In the genomic region with DNA sequence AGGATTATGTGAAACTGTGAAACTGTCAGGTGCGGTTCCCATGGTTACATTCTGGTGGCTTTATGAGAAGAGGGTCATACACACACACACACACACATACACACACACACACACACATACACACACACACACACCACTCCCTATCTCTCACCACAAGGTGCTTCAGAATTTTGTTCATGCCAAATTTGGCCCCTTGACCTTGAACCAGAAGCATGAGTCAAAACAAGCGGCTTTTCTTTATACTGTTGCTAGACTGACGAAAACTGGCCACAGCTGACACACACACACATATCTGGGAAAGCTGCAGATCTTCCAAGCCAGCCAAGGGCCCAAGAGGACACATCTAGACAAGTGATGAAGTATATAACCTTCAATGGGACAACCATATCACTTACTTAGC, we compare ENCODE assay signal across 26 mouse cellular contexts. TPM values are rescaled to one million over a fixed set of nuclear protein-coding genes. Genes with fewer than 3 reads are reported as not detected.
A peak's percentile ranks its signal among the peaks of the same experiment; 100 is the strongest.
DNase-seq lines count a peak whose midpoint lies in the region; ATAC-seq and TF ChIP-seq lines count a peak whose summit lies in the region.
"Had no signal": no experiment of that assay in that cellular context is flagged by ENCODE, and none has a peak within 500 bp of the region (broad histone marks: within the 10 kb centered on the region; RNA-seq: fewer than 3 reads in every experiment).

No protein-coding gene starts in this region.

- TF ChIP-seq CTCF in heart, postnatal 0 days (IDR thresholded peaks at IDR 0.05; ENCODE audit: low read depth): no peak

- H3K4me2 ChIP-seq in heart, postnatal 0 days (ENCODE audit: low read depth, low read length): no peak overlapping the region
- H3K4me2 ChIP-seq in myocyte (ENCODE audit: low read depth): peak overlapping the region; percentile 36
- H3K4me2 ChIP-seq: embryonic facial prominence, embryonic 12.5 days; forebrain, embryonic 12.5 days; heart, embryonic 11.5 days; heart, embryonic 15.5 days; hindbrain, embryonic 15.5 days had no signal

- no peak overlapping the region for H3K9ac ChIP-seq in heart, postnatal 0 days (replicated peaks; ENCODE audit: low read depth, low read length)
- H3K9ac ChIP-seq: embryonic facial prominence, embryonic 12.5 days; forebrain, embryonic 12.5 days; heart, embryonic 15.5 days; hindbrain, embryonic 15.5 days had no signal

- TF ChIP-seq EP300 in heart, postnatal 0 days (IDR thresholded peaks at IDR 0.05; ENCODE audit: low read depth): no peak

- H3K4me3 ChIP-seq in heart, postnatal 0 days (ENCODE audit: low read depth, low read length): no peak overlapping the region
- H3K4me3 ChIP-seq in myocyte: no peak overlapping the region
- H3K4me3 ChIP-seq: embryonic facial prominence, embryonic 12.5 days; forebrain, embryonic 12.5 days; heart, embryonic 15.5 days; hindbrain, embryonic 10.5 days; hindbrain, embryonic 15.5 days had no signal

- ATAC-seq in heart, postnatal 0 days (ENCODE audit: insufficient read depth, low read depth): no peak
- ATAC-seq: activated CD4-positive, CD25-positive, alpha-beta regulatory T cell, adult 4 months; forebrain, embryonic 16.5 days; Patski had no signal

- no peak overlapping the region for H3K27ac ChIP-seq in heart, postnatal 0 days (ENCODE audit: low read depth)
- H3K27ac ChIP-seq: embryonic facial prominence, embryonic 12.5 days; forebrain, embryonic 12.5 days; heart, embryonic 15.5 days; hindbrain, embryonic 10.5 days; hindbrain, embryonic 15.5 days had no signal

- H3K79me2 ChIP-seq in myocyte (ENCODE audit: control insufficient read depth, insufficient read depth): no peaks in the 10 kb centered on the region

- no peaks in the 10 kb centered on the region for H3K27me3 ChIP-seq in heart, postnatal 0 days (ENCODE audit: control insufficient read depth, insufficient read depth, low read length)
- no peaks in the 10 kb centered on the region for H3K27me3 ChIP-seq in myocyte (ENCODE audit: control insufficient read depth, insufficient read depth, insufficient read length)
- H3K27me3 ChIP-seq: embryonic facial prominence, embryonic 12.5 days; forebrain, embryonic 12.5 days; heart, embryonic 15.5 days; hindbrain, embryonic 15.5 days; Patski had no signal

- no peaks in the 10 kb centered on the region for H3K4me1 ChIP-seq in heart, postnatal 0 days (ENCODE audit: control insufficient read depth, insufficient read depth)
- H3K4me1 ChIP-seq: embryonic facial prominence, embryonic 12.5 days; hindbrain, embryonic 15.5 days had no signal

- peak; percentile 65 to 84 for DNase-seq in adrenal gland, adult (ENCODE audit: inconsistent age in 2 of 2, low spot score in 1 of 2)
- DNase-seq in adrenal gland, adult 18-20 months (ENCODE audit: low spot score in 2 of 2): no peak
- DNase-seq in heart, postnatal 0 days (ENCODE audit: low spot score): peak; percentile 17
- no peak for DNase-seq in heart, adult 9 months (ENCODE audit: low spot score in 2 of 2)
- DNase-seq in lung, postnatal 25 days (ENCODE audit: low spot score): peak; percentile 37
- DNase-seq in lung, postnatal 14 days: no peak
- DNase-seq: cerebellum, adult 11-12 months; cerebellum, adult 9-10 months; cerebellum, postnatal 25 days; gastrocnemius, postnatal 10 days; heart, adult 18-20 months had no signal

- WGBS in heart, postnatal 0 days: 49% methylated on average over 3 of the region's 3 CpGs

- no peak overlapping the region for H3ac ChIP-seq in myocyte (ENCODE audit: control insufficient read depth, insufficient read length)

- no peaks in the 10 kb centered on the region for H3K9me3 ChIP-seq in heart, postnatal 0 days (replicated peaks; ENCODE audit: control insufficient read depth, low read length)
- H3K9me3 ChIP-seq: embryonic facial prominence, embryonic 12.5 days; forebrain, embryonic 12.5 days; heart, embryonic 15.5 days; hindbrain, embryonic 10.5 days; hindbrain, embryonic 15.5 days had no signal

- H3K36me3 ChIP-seq in heart, postnatal 0 days (replicated peaks; ENCODE audit: control insufficient read depth, insufficient read depth, low read length): peaks cover 3% of the 10 kb centered on the region; the same call in 1 of the 2 replicates
- H3K36me3 ChIP-seq in myocyte (ENCODE audit: control insufficient read depth, insufficient read depth): no peaks in the 10 kb centered on the region
- H3K36me3 ChIP-seq: embryonic facial prominence, embryonic 12.5 days; forebrain, embryonic 12.5 days; heart, embryonic 15.5 days had no signal

- no peak for TF ChIP-seq POLR2A in myocyte (IDR thresholded peaks at IDR 0.05; ENCODE audit: insufficient read length, low read depth)

TF ChIP-seq in myocyte, 11 proteins besides CTCF, POLR2A, EP300 and RAD21:
- TF ChIP-seq TCF12 (IDR thresholded peaks at IDR 0.05; ENCODE audit: insufficient read depth, poor library complexity, severe bottlenecking) (no peak), MYOG (IDR thresholded peaks at IDR 0.05; ENCODE audit: control insufficient read depth in 1 of 3, insufficient read depth in 1 of 3, insufficient read length in 2 of 3, low read depth in 2 of 3) (no peak), MAX (IDR thresholded peaks at IDR 0.05; ENCODE audit: low read depth) (no peak), REST (IDR thresholded peaks at IDR 0.05; ENCODE audit: insufficient read depth, insufficient read length) (no peak), E2F4 (IDR thresholded peaks at IDR 0.05; ENCODE audit: insufficient read depth) (no peak), USF1 (IDR thresholded peaks at IDR 0.05; ENCODE audit: low read depth) (no peak), TCF3 (IDR thresholded peaks at IDR 0.05; ENCODE audit: insufficient read length, low read depth) (no peak), MYOD1 (IDR thresholded peaks at IDR 0.05; ENCODE audit: control insufficient read depth in 1 of 3, insufficient read length in 2 of 3, low read depth in 2 of 3) (no peak), SRF (IDR thresholded peaks at IDR 0.05; ENCODE audit: control insufficient read depth, insufficient read length, low read depth) (no peak), CEBPB (IDR thresholded peaks at IDR 0.05; ENCODE audit: insufficient read depth, poor library complexity, severe bottlenecking) (no peak), POLR2AphosphoS2 (IDR thresholded peaks at IDR 0.05; ENCODE audit: insufficient read length, low read depth) (no peak)

RNA-seq across cellular contexts. Expression of gene Slc35e2, which starts 5.4 kb away (rescaled TPM):
- 10 to 100 TPM; 28.6 to 35.7 TPM for total RNA-seq in adrenal gland, adult 18-20 months (2021)
- total RNA-seq in heart, postnatal 0 days (2014; rRNA removed; ENCODE audit: low replicate concordance): 11.8 and 14.4 TPM in 2 replicates
- 3.6 and 4.4 TPM in 2 replicates for polyA plus RNA-seq in heart, postnatal 0 days (2015; fragmentation: Nextera tagmentation; extraction: Ambion mirVana)
- polyA plus RNA-seq in myocyte (2012; fragmentation: generic; extraction: Trizol): 3.7 TPM

RNA-seq across cellular contexts. Expression of gene Cdk11b, which starts 28.9 kb away (rescaled TPM):
- total RNA-seq in adrenal gland, adult 18-20 months (2021): 10 to 100 TPM; 56.8 to 62.0 TPM
- 8.7 and 15.3 TPM in 2 replicates for total RNA-seq in heart, postnatal 0 days (2014; rRNA removed; ENCODE audit: low replicate concordance)
- 36.8 TPM in 2 replicates for polyA plus RNA-seq in heart, postnatal 0 days (2015; fragmentation: Nextera tagmentation; extraction: Ambion mirVana)
- polyA plus RNA-seq in myocyte (2012; fragmentation: generic; extraction: Trizol): 47.7 TPM

RNA-seq across cellular contexts. Expression of gene Nadk, which starts 33.6 kb away (rescaled TPM):
- total RNA-seq in adrenal gland, adult 18-20 months (2021): 100 to 1,000 TPM; 160 to 313 TPM
- 48.0 and 52.7 TPM in 2 replicates for total RNA-seq in heart, postnatal 0 days (2014; rRNA removed; ENCODE audit: low replicate concordance)
- polyA plus RNA-seq in heart, postnatal 0 days (2015; fragmentation: Nextera tagmentation; extraction: Ambion mirVana): 36.0 and 37.4 TPM in 2 replicates
- 83.0 TPM for polyA plus RNA-seq in myocyte (2012; fragmentation: generic; extraction: Trizol)

RNA-seq across cellular contexts. Expression of gene Gm10563, which starts 49.4 kb away (rescaled TPM):
- not detected for total RNA-seq in adrenal gland, adult 18-20 months (2021)
- total RNA-seq in heart, postnatal 0 days (2014; rRNA removed; ENCODE audit: low replicate concordance): not detected in 2 replicates
- polyA plus RNA-seq in heart, postnatal 0 days (2015; fragmentation: Nextera tagmentation; extraction: Ambion mirVana): not detected in 2 replicates
- polyA plus RNA-seq in myocyte (2012; fragmentation: generic; extraction: Trizol): not detected
- total RNA-seq: gastrocnemius, postnatal 10 days; gastrocnemius, postnatal 4 days; heart, adult 18-20 months; heart, postnatal 25 days had no signal
- polyA plus RNA-seq: activated CD4-positive, CD25-positive, alpha-beta regulatory T cell, adult 4 months; C2C12; cortical plate, adult 2 months; embryonic facial prominence, embryonic 12.5 days; forebrain, embryonic 12.5 days; forebrain, embryonic 16.5 days; frontal cortex, adult 2 months; heart, embryonic 11.5 days; heart, embryonic 15.5 days; hindbrain, embryonic 10.5 days; hindbrain, embryonic 15.5 days; Patski had no signal

RNA-seq across cellular contexts. Expression of gene Mmp23, which starts 57.4 kb away (rescaled TPM):
- 10 to 100 TPM in 1 of 2 experiments, 1 to 10 TPM in 1; 5.6 to 12.8 TPM for total RNA-seq in adrenal gland, adult 18-20 months (2021)
- total RNA-seq in heart, postnatal 0 days (2014; rRNA removed; ENCODE audit: low replicate concordance): 66.6 and 76.6 TPM in 2 replicates
- 49.8 and 49.9 TPM in 2 replicates for polyA plus RNA-seq in heart, postnatal 0 days (2015; fragmentation: Nextera tagmentation; extraction: Ambion mirVana)
- polyA plus RNA-seq in myocyte (2012; fragmentation: generic; extraction: Trizol): 1.8 TPM
- polyA plus RNA-seq: activated CD4-positive, CD25-positive, alpha-beta regulatory T cell, adult 4 months had no signal

Comparison
In these comparisons a context has a peak if more than half of its experiments do, and no peak if none do; other contexts are left out.
1. DNase-seq: peak in adrenal gland, adult (2 of 2), heart, postnatal 0 days (single experiment) and lung, postnatal 25 days (single experiment); none in adrenal gland, adult 18-20 months (0 of 2), heart, adult 9 months (0 of 2) and lung, postnatal 14 days (single experiment).